Mouse (Mus musculus): ENCODE measurements around the gene Wdr95.

DNA sequence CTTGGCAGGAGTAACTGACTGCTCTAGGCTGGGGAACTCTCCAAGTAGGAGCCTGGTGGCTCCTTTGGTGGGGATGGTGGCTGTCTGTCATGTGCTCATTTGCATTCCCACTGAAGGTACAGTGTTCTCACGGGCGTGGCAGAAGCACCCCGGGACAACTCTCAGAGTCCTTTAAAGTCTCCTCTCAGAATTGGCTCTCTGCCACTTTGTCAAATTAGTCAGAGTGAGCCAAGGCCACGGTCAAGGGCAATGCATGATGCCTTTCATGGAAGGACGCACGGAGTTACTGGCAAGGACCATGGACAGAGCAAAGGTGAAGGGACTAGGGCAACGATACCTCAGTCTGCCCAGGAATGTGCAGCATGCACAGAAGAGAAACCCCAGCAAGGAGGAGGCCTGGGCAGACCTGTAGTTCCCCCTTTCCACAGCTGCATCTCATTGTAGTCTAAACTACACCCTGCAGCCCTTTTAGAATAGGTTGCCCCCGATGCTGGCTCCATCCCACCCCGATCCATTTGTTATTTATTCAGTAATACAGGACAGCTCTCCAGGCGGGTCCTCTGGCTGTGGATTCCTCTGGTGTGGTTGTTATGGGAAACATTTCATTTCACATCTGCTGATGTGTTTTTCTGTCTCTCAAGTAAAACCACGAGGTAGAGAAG is 40.0 kb upstream of the Wdr95 start:
- no peak for TF ChIP-seq CTCF (IDR thresholded peaks at IDR 0.05; ENCODE audit: low read depth)
- no peak for TF ChIP-seq EP300 (IDR thresholded peaks at IDR 0.05; ENCODE audit: low read depth)

All from liver, embryonic 14.5 days (tissue).